Mouse (Mus musculus): Measurements from ENCODE around the gene Cnpy3.
A peak's percentile ranks its signal among the peaks of the same experiment; 100 is the strongest.
"Not testable (repeated sequence)": the region's sequence is repeated elsewhere in the genome, so short reads cannot be mapped to it uniquely, and the experiment has no call there.

Gene Cnpy3

DNA sequence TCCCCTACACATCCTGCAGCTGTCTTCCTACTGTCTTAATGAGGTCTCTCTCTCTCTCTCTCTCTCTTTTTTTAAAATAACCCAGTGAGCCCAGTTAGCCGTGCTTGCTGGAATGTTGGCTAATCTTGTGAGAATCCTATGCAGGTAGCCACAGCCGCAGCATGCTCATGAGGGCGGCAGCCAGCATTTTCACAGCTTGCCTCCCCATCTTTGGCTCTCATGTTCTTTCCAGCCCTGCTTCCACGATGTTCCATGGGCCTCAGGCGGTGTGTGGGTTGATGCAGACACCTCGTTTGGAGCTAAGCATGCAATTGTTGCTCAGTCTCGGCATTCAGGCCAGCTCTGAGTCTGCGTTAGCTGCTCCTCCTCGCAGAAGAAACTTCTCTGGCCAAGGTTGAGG, 12.9 kb upstream of the Cnpy3 start:
- not testable (repeated sequence) for DNase-seq (ENCODE audit: low spot score)

DNA sequence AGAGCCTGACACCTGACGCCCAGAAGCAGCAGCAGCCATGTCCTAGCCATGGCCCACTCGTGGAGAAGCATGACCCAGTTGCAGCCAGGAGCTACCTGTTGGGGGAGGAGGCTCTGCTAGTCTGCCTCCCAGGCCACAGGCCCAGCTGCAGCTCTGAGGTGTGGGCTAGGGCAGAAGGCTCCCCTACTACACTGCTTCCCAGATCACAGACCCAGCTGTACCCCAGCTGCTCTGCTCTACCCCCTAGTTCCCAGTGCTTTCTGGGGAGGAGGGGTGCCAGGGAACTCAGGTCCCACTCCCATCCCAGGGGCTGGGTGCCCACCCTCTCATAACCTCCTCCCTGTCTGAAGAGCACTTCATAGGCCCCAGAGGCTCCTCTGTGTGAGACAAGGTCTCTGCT, 11.5 kb upstream of the Cnpy3 start, which contains the start of gene Ptcra:
Gene Ptcra (minus strand): TSS at position 169 of the 400 bp plus-strand sequence.
- no peak for DNase-seq (ENCODE audit: low spot score)

DNA sequence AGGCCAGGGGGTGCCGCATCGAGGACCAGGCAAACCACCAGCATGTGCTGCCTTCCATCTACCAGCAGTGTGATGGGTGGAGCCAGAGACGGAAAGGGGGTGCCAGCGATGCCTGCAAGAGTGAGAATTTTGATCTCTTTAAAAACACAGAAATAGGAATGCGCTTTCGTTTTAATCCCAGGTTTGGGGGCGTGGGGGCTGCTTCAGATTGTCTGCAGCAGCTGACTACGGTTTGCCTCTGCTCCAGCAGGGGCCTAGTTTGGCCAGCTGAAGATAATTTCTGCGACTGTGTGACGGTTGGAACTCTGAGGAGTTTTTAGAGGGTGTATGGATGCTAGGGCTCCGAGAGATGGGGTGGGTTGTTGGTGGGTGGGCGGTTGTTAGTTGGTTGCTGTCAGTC, 6.7 kb upstream of the Cnpy3 start:
- DNase-seq (ENCODE audit: low spot score): no peak

DNA sequence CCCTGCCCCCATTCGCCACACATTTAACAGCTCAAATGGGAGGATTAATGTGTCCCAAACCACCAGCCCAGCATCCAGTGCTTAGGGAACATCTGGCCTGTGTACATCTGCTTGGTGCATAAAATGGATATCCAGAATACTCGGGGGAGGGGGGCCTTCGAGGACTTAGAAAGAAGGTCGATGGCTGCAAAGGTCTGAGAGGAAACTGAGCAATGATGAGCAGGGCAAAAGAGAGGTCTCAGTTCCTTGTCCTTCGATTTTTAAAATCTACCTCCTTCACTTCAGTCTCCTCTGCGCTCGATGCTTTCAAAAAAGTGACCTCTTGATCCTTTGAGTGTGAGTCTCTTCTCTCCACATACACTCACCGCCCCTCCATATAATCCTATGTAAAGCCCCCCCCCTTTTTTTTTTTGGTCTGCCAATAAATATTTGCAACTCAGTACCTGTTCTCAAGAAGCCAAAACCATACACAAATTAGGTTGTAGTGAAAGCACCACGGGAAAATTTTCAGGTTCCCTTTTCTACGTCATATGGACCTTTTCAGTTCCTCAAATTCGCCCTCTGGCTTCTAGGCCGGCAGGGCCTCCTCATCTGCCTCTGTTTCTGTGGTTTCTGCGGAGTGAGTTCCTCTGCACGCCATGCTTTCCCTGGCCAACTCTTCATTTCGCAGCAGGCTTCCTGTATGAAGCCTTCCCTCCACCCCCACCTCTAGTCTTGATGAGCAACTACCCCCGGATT, 789 bp downstream of the Cnpy3 start:
- peak; percentile 42 for DNase-seq (ENCODE audit: low spot score)

DNA sequence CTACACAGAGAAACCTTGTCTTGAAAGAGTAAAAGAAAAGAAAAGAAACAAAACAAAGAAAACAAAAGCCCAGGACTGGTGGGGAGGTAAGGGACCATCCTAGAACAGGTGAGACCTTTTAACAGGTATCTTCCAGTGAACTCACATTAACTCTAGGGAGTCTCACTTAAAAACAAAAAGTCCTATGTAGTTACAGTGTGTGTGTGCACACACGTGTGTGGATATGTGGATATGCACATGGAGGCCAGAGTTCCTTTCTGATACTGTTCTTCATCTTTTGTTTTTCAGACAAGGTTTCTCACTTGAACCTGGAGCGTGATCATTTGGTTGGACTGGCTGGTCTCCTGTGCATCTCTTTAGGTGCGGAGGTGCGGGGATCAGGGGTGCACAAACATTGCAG, 1.4 kb downstream of the Cnpy3 start:
- no peak for DNase-seq (ENCODE audit: low spot score)

DNA sequence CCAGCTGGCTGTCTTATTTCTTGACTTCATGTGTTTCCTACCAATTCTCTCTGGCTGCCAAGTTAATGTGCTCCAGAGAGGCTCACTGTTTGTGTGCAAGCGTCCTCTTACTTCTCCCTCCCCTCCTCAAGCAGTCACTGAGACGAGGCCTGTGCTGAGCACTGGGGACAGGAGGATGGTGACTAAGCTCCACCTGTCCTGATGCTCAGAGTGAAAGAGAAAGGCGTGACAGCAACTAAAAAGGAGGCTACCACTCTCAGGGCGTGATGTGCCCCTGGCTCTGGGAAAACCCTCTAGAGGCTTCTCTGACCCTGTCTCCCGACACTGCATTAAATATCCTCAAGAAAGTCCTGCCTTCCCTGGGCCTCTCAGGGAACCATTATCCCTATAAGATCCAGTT, 2.7 kb downstream of the Cnpy3 start:
- no peak for DNase-seq (ENCODE audit: low spot score)

DNA sequence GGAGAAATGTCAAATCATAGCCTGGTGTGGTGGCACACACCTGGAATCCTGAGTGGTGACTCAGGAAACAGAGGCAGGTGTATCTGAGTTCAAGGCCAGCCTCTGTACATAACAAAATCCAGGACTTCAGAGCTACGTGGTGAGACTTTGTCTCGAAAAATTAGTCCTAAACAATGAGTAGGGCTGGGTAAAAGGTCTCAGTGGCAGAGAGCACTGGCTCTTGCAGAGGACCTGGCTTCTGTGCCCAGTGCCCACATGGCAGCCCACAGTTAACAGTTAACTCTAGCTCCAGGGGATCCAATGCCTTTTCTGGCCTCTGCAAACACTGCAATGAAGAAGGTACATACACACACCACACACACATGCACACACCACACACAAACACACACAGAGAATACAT, 4.2 kb downstream of the Cnpy3 start:
- DNase-seq (ENCODE audit: low spot score): no peak

DNA sequence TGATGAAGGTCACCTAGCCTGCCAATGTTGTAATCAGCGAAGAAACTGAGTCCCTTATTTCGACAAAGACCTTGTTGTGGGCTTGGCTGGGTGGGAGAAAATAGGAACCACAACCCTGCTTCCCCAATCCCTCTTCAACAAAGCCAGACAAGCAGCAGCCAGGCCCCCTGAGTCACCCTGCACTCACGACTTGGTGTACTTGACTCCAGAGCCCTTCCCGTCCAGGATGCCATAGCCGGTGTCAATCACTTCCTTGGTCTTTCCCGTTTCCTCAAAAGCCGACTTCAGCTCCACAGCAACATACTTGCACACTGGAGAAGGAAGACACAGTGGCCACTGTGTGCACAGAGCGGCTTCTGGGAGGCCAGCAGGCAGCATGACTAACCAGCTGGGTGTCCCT, 4.8 kb downstream of the Cnpy3 start:
- DNase-seq (ENCODE audit: low spot score): no peak

DNA sequence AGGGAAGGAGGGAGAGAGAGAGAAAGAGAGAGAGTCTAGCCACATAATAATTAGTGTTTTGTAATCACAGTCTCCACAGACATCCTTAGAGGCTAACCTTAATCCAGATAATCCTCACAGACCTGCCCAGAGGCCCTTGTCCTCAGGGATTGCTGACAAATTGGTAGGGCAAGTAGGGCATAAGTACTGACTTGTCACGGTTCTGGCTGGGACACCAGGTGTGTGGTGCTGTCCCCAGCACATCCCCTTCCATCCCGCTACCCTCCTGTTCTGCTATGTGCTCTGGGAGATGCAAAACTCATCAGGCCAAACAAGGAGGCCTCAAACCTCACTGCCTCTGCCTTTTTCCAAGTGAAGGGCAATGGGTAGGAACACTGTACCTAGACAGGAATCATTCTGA, 6.5 kb downstream of the Cnpy3 start:
- no peak for DNase-seq (ENCODE audit: low spot score)

DNA sequence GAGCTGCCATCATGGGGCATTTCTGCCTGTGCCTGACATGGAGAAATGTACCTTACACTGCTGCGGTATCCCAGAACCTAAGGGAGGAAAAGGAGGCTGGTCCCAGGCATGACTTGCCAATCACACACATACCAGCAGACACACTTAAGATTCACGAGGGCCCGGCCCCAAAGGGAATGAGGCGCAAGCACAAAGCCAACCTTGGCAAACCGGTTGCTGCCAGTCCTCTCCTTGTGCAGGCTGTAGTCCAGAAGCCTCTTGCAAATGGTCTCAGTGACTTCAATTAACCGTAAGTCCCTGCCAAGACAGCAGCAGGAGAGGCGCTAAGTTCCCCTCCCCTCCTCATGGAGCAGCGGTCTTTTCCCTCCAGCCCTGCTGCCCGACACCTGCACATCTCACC, 9.0 kb downstream of the Cnpy3 start:
- no peak for DNase-seq (ENCODE audit: low spot score)

DNA sequence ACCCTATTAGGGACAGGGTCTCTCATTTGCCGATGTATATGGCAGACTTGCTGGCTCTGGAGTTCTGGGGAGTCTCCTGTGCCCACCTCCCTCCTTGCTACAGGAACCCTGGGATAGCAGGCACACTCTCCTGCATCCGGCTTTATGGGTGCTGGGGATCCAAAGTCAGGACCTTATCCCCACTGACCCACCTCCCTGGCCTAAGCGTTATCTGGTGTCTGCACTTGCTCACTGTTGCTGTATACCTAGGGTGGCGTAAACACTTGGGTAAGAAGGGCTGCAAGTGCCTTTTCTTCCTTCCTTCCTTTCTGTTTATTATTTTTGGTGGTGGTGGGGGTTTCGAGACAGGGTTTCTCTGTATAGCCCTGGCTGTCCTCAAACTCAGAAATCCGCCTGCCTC, 10.7 kb downstream of the Cnpy3 start:
- no peak for DNase-seq (ENCODE audit: low spot score)

DNA sequence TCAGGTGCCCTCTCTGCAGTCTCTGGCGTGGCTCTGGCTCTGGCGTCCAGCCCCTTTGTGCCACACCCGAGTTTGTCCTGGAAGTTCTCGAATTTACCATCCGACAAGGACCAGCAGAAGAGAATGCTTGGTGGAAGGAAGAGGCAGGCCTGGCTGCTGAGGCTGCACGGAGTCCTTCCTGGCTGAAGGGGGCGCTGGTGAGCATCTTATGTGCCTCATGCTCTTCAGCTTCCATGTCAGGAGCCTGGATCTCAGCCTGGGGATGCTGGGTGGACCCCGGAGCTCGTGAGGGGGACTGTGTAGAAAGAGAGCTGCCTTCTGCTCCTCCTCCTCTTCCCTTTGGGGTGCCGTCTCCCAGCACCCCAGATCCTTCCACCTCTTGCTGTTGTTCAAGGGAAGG, 15.9 kb downstream of the Cnpy3 start:
- DNase-seq (ENCODE audit: low spot score): no peak

DNA sequence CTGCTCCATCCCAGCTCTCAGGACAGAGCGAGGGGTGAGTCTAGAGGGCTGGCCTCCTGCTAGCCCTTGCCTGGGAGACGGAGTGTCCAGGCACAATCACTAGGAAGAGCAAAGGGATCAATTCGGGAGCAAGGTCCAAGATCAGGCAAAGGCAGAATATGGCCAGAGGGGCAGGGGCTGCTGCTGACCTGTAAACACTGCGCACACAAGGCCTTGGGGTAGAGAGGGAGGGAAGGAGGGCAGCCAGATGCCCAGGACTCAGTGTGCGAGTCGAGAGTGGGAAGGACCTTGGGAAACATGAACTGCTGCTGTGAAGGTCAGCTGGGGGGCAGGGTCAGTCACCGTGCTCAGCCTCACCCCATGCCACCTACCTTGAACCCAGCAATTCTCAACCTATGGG, 16.7 kb downstream of the Cnpy3 start:
- DNase-seq (ENCODE audit: low spot score): no peak

DNA sequence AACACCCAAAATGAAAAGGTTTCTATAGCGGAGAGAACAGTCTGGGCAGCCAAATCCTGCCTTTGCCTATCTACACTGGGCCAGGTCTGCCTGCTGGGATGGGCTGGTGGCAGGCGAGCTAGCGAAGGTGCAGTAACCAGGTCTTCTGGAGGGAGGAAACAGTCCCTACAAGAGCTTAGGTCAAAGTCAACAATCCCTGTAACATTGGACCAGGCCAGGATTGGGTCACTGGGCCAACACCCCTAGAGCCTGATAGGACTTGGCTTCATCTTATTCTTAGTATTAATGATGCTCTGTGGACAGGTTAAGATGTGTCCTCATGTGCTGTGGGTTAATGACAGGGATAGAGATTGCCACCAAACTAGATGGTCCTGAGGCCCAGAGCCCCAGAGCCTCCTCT, 18.0 kb downstream of the Cnpy3 start:
- DNase-seq (ENCODE audit: low spot score): no peak

DNA sequence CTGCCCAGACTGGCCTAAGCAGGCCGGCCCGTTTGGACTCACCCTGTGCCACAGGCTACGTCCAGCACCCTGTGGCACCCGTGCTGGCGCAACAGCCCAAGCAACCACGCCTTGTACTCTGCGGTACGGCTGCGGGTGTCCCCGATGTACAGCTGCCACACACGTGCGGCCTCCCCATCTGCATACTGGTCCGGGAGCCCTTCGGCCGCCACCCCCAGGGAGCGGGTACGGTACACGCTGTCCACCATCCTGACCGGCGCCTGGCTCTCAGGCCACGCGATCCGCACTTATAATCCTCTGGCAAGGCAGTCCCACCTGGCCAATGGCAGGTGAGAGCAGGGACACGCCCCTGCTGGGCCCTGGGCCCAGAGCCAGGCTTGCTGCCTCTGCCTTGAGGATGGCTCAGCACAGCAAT, 23.1 kb downstream of the Cnpy3 start, which contains the start of gene Gnmt:
Gene Gnmt (minus strand): TSS at position 265 of the 415 bp plus-strand sequence.
- DNase-seq (ENCODE audit: low spot score): no peak

DNA sequence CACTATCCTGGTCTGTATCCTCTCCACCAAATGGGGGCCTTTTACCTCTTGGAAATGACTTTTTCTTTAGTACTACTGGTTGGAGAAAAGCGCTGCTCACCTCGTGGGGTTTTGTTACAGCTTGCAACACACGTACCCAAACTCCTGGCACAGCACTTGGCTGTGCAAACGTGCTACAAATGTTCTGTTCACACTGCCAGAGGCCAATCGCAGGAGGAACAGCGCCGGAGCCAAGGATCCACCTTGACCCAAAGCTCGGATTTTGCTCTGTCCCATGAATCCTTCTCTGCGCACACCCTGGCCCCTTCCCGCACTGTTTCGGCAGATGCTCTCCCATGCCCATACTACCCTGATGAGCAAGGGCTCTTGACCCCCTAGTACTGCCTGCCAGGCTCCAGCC, 23.5 kb downstream of the Cnpy3 start:
- DNase-seq (ENCODE audit: low spot score): no peak

DNA sequence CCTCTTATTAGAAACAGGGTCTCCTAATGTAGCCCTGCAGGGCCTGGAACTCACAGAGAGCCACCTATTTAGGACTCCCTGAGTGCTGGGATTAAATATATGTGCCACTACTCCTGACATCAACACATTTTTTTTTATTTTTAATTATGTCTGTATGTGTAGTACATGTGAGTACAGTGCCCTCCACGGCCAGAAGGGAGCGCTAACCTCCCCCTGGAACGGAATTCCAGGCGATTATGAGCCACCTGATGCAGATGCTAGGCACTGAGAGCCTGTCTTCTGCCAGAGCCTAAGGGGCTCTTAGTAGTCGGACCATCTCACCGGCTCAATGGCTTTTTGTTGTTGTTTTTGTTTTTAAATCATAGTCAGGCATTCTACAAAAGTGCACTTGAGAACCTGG, 24.0 kb downstream of the Cnpy3 start:
- DNase-seq (ENCODE audit: low spot score): no peak

DNA sequence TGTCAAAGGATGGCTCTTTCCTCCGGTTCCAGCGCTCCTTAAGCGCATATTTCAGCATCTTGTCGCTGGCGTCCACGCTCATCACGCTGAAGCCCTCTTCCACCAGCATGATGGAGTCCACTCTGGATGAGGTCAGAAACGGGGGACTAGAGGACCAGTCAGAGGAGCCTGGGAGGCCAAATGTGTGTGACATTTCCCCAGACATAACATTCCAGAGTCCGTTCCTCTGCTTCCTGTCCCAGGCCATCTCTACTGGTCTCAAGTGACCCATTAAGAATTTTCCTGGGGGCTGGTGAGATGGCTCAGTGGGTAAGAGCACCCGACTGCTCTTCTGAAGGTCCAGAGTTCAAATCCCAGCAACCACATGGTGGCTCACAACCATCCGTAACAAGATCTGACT, 24.7 kb downstream of the Cnpy3 start:
- no peak for DNase-seq (ENCODE audit: low spot score)

DNA sequence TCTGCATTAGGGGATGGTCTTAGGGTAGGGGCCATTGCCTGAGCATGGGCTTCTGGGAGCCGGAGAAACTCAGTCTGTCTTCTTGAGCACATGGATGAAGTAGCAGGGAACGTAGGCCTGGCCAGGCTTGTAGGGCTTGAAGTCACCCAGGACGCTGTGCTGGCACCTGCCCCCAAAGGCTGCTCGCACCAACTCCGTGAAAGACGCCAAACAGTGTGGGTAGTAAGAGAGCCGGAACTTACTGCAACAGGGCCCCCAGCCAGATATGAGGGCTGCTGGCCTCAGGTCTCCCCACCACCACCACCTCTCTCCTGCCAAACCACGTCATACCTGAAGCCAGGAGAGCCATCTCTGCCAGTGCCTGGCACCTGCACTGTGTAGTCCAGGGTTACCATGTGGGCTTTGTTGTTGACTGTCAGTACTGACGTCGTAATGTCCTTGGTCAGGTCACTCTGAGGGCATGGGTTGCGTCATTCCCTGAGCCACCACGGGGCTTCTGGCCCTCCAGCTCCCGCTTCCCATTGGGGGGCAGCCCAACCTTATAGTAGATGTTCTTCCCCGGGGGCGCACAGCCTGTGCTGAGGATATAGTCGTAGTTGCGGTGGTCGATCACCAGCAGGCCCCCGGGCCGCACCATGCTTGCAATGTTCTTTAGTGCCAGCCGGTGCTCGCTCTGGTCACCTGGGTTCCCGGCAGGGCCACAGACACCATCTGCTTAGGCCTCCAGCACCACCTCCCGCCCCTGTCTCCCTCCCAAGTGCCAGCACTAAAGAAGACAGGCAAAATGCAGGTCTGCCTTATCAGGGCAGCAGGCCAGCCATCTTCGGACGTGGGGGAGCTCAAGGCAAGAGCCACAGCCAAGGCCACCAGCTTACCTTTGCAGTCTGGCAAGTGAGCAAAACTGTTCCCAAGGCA, 26.0 kb downstream of the Cnpy3 start:
- no peak for DNase-seq (ENCODE audit: low spot score)

DNA sequence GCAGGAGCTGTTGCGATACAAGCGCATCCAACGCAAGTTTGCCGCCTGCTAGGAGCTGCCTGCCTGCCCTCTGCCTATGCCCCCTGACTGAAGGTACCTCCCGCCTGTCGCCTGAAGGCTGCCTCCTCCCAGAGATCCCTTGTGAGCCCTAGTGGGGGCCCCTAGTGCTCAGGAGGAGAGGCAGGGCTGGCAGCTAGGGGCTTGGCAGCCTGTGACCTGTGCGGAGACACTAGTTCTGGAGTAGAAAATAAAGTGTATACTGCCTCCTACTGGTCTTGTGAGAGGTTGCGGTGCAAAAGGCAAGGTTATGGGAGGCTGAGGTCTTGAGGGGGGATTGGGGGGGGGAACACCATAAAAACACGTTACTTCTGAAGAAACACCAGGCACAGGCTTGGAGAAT, 26.7 kb downstream of the Cnpy3 start:
- no peak for DNase-seq (ENCODE audit: low spot score)

DNA sequence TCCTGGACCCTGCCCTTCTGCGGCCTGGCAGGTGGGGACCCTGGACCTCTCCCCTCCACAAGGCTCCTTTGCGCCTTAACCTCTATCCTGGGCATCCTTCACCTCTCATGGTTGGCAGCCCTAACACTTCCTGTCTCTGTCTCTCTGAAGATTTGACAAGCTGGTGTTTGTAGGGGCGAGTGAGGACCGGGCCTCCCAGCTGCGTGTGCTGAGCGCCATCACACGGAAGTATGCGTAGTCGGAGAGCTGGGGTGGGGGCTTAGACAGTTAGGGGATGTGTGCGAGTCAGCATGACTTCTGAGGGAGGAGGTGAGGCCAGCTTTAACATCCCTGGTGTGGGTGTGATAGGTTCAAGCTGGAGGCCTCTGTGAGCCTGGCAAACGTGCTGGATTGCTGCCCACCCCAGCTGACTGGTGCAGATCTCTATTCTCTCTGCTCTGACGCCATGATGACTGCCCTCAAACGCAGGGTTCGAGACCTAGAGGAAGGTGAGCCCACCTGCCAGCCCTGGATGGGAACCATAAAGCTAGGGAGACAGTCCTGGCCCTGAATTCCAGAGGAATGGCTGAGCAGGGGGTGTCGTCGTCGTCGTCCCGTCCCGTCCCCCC, 27.4 kb downstream of the Cnpy3 start:
- no peak for DNase-seq (ENCODE audit: low spot score)

DNA sequence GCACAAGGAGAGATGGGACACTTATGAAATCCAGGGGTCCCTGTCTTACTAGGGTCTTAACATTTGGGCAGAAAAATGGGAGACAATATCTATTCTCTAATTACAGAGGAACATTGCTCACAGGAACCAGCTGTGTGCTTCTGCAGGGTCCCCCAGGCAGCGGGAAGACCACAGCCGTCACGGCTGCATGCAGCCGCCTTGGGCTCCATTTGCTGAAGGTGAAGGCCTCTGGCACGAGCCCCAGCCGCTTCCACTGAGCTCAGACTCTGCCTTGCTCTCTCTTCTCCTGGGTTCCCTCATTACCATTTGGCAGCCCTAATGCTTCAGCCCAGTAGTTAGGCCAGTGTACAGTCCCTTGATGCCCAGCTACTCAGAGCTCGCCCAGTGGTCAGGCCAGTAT, 30.9 kb downstream of the Cnpy3 start:
- DNase-seq (ENCODE audit: low spot score): no peak
